Mouse (Mus musculus) kidney, adult 11 months (tissue): ENCODE data around the gene Shank3.

Experiments used
- DNase-seq: peaks from one replicate; pipeline ENCODE4 v3.0.0; 2022

Gene Shank3

GRCm38 (mm10) chr15:89525896-89526295 is 26.5 kb downstream of the Shank3 start:
- no peak for DNase-seq

DNA sequence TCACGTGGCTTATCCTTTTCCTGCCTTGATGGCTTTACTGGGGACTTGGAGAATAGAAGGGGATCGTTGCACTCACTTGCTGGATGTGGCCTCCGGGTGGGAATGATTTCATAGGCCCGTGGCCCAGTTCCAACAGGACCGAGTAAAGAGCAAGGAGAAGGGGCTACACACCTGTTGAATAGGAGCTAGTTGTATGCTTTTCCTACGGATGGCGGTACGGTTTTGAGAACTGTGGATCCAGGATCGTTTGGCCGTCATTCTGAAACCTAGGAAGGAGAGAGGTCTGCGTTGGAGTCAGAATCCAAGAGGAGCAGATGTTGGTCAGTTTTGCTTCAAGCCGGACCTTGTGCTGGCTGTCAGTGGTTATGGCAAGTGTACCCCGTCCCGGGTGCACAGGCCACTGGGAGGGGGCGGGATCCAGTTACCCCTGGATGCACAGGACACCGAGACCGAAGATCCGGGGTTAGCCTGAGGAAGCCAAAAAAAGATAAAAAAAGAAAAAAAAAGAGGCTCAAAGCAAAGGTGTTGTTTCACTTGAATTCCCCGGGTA is 27.4 kb downstream of the Shank3 start:
- no peak for DNase-seq

DNA sequence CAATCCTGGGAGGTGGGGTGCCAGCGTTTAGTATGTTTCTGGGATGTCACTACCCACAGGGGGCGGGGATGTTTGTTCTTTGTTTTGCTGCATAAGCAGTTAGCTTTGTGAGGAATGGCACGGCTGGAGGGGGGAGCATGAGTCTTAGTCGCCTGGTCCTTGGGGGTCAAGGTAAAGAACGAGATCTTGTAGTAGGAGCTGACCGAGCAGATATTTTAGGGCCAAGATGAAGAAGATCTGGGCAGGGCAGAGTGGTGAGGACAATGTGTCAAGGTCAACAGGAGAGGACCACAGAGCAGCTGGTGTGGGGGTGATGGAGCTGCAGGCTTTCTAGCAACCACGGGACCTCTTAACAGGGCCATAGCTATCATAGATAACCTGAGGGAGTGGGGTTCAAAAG is 28.0 kb downstream of the Shank3 start:
- DNase-seq = no peak

- no peak for DNase-seq
These were observed 28.9 kb downstream of the Shank3 start for GRCm38 (mm10) chr15:89528201-89528850.

DNA sequence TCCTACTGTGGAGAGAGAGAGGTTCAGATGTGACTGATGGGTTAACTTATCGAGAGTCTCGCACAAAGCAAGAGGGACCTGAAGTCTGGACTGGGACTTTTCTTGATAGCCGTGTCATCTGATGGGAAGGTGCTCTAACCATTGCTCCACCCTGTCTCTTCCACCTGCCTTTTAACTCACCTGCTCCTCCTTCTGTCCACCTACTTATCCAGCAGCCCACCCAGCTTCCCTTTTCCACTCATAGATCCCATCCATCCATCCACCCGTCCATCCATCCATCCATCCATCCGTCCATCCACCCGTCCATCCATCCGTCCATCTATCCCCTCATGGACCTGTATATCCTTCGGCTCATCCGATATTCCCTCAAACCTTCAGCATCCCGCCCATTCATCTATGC is 29.5 kb downstream of the Shank3 start:
- DNase-seq = no peak

GRCm38 (mm10) chr15:89530336-89530735 is 30.9 kb downstream of the Shank3 start:
- DNase-seq = no peak

GRCm38 (mm10) chr15:89531399-89531798 is 32.0 kb downstream of the Shank3 start:
- DNase-seq = no peak

DNA sequence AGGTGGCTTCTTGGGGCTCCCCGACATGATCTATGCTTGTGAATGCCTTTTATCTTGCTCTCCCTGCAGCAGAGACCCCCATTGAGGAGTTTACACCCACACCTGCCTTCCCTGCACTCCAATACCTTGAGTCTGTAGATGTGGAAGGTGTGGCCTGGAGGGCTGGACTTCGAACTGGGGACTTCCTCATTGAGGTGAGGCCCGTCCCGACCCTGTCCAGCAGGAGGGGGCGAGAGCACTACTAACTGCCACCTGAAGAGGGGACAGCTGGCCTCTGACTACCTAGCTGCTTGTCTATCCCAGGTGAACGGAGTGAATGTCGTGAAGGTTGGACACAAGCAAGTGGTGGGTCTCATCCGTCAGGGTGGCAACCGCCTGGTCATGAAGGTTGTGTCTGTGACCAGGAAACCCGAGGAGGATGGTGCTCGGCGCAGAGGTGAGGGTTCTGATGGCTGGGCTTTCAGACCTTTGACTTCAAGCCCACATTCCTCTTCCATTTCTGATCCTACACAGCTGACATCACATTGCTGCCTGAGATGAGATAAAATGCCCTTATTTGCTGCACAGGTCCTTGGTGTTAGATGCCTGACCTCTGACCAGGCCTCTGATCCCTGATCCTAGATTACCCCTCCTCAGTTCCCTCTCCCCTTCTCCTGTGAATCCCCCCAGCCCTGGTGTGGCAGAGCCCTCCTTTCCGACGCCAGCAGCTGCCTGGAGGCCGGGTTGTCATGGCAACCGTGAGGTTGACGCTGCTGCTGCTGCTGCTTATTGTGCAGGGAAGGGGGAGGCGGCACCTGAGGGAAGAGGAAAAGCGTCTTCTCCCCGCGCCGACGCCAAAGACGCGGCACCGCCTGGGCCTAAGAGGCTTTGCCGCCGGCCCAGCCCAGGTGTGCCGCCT is 32.9 kb downstream of the Shank3 start:
- DNase-seq = no peak

- DNase-seq = no peak
These were observed 33.8 kb downstream of the Shank3 start for GRCm38 (mm10) chr15:89532924-89533842.

- DNase-seq = no peak
These were observed 34.4 kb downstream of the Shank3 start for GRCm38 (mm10) chr15:89533843-89534207.

- no peak for DNase-seq
These were observed 44.7 kb downstream of the Shank3 start for GRCm38 (mm10) chr15:89544171-89544570.

- DNase-seq = no peak
These were observed 47.9 kb downstream of the Shank3 start for GRCm38 (mm10) chr15:89547321-89547720.

- DNase-seq = no peak
These were observed 48.6 kb downstream of the Shank3 start for GRCm38 (mm10) chr15:89547824-89548601.

DNA sequence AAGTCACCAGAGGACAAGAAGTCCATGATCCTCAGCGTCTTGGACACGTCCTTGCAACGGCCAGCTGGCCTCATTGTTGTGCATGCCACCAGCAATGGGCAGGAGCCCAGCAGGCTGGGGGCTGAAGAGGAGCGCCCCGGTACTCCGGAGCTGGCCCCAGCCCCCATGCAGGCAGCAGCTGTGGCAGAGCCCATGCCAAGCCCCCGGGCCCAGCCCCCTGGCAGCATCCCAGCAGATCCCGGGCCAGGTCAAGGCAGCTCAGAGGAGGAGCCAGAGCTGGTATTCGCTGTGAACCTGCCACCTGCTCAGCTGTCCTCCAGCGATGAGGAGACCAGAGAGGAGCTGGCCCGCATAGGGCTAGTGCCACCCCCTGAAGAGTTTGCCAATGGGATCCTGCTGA is 49.4 kb downstream of the Shank3 start:
- DNase-seq = no peak

GRCm38 (mm10) chr15:89550506-89550905 is 51.1 kb downstream of the Shank3 start:
- DNase-seq = no peak

- no peak for DNase-seq
These were observed 52.3 kb downstream of the Shank3 start for GRCm38 (mm10) chr15:89551733-89552132.

DNA sequence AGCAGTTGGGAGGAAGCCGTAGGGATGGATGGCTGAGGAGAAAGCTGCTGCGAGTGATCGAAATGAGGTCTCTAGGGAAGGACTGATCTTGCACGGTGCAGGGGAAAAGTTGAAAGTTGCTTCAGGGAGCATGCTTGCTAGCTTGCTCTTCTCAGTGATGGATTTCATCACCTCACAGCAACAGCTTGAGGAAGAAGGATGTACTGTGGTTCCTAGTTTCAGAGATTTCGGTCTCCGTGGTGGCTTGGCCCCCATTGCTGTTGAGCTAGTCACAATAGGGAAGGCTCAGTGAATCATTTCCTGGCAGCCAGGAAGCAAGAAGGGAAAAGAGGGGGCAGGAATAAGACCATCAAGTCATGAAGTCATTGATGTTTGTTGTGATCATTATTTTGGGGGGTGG is 56.2 kb downstream of the Shank3 start:
- no peak for DNase-seq

DNA sequence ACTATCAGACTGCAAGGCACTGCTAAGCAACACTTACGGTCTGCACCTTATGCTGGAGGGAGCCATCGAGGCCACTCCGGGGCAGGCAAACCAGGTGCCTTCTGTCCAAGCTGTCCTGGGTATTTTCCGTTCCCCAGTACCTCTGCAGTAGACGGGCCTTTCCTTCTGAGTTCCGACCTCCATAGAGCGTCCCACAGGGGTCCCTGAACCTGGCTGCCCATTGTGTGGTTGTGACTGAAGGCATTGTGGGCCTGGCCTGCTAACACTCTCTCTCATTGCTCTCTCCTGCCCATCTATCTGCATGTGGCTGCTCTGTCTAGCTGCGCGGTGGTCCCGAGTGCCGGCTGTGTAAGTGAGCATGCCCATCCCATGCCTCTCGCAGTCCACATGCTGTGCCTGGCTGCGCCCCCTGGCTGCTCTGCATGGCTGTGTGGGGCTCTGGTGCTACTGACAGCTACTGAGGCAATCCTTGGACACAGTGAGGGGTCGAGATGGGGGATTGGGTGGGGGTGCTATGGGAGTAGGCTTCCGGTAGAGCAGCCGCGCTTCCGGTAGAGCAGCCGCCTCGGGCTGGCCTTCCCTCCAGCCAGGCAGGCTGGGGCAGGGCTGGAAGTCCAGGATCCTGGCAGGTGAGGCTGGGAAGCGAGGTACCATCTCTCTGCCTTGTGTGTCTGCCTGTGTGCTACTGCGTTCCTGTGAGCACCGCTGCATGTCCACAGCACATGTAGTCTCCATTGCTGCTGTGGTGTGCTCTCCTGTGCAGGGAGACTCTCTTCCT is 57.2 kb downstream of the Shank3 start:
- DNase-seq = no peak

GRCm38 (mm10) chr15:89557179-89557995 is 58.0 kb downstream of the Shank3 start:
- DNase-seq = no peak

- DNase-seq = no peak
These were observed 58.6 kb downstream of the Shank3 start for GRCm38 (mm10) chr15:89557996-89558390.
